Mouse (Mus musculus) heart, postnatal 0 days (tissue): ENCODE measurements around the gene Fam173a.

Source experiments
- CTCF ChIP-seq: IDR thresholded peaks from 2 replicates; pipeline ENCODE4 v1.5.1; 2016; ENCODE audit warnings: antibody characterized with exemption, control low read depth, low read depth
- EP300 ChIP-seq: IDR thresholded peaks from 2 replicates; pipeline ENCODE4 v1.6.1; 2016; ENCODE audit warnings: antibody characterized with exemption, low read depth

DNA sequence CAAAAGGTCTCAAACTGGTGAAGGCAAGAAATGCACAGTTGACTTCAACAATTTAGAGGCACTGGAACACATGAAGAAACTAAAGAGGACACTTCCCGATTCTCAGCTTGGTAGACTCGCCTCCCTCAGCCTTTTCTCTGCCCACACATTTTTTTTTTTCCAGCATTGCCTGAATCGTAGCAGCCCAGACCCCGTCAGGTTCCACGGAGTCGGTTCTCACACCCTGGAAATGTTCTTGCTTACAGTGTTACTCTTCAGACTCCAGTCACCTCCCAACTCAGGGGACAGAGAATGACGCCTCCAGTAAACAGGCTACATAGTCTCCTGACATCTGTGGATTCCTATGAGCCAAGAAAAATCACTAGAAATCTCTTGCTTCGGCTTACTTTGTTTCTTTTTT is 32.6 kb downstream of the Fam173a start:
- TF ChIP-seq CTCF (no peak), EP300 (no peak)
